Mouse (Mus musculus) adrenal gland, postnatal 4 days (tissue): ENCODE measurements around the gene Nod1. TPM values are rescaled to one million over a fixed set of nuclear protein-coding genes. Genes with fewer than 3 reads are reported as not detected.

Experiments
- DNase-seq, 2 experiments: peaks; one replicate each; pipeline ENCODE4 v3.0.0; 2021 to 2022; ENCODE audit warnings: low spot score in 2 of 2, mixed read lengths in 2 of 2
- total RNA-seq, 2 experiments: library from RNA; stranded (reverse); gene quantifications; 2 replicates each; pipeline ENCODE4 v1.2.3; 2021

Gene Nod1
- total RNA-seq, 2 experiments from 2014 or later, result 9.1 to 9.8 TPM

GRCm38 (mm10) chr6:54891384-54891783 lies 81.0 kb downstream of the Nod1 start:
- DNase-seq, result no peak

GRCm38 (mm10) chr6:54890221-54890620 lies 82.2 kb downstream of the Nod1 start:
- DNase-seq, result no peak

GRCm38 (mm10) chr6:54886195-54886594 lies 86.2 kb downstream of the Nod1 start:
- no peak for DNase-seq

GRCm38 (mm10) chr6:54883424-54883823 lies 89.0 kb downstream of the Nod1 start:
- DNase-seq, result no peak

GRCm38 (mm10) chr6:54880086-54880485 lies 92.3 kb downstream of the Nod1 start:
- DNase-seq, result no peak

GRCm38 (mm10) chr6:54878546-54878945 lies 93.9 kb downstream of the Nod1 start:
- DNase-seq, result no peak

- no peak for DNase-seq
Measured at GRCm38 (mm10) chr6:54877651-54878050, 94.8 kb downstream of the Nod1 start.

- no peak for DNase-seq
Measured at GRCm38 (mm10) chr6:54876782-54877181, 95.6 kb downstream of the Nod1 start.

Other genes starting within 250 kb of the Nod1 start
- gene Znrf2, start 155.7 kb downstream of the Nod1 start, total RNA-seq, result 10 to 100 TPM; 34.0 to 34.4 TPM
- 10 to 100 TPM in 1 of 2 experiments, 1 to 10 TPM in 1; 7.1 to 13.2 TPM for gene Ggct, start 20.3 kb upstream of the Nod1 start, total RNA-seq
- gene Gars, start 65.4 kb upstream of the Nod1 start, total RNA-seq, result 100 to 1,000 TPM; 101 to 109 TPM
- gene Crhr2, start 160.4 kb upstream of the Nod1 start, total RNA-seq, result under 1 TPM in 1 of 2 experiments, not detected in 1; 0.25 TPM
- gene Inmt, start 202.4 kb upstream of the Nod1 start, total RNA-seq, result 1 to 10 TPM in 1 of 2 experiments, under 1 TPM in 1; 0.28 to 2.5 TPM
- gene Mindy4, start 230.8 kb upstream of the Nod1 start, total RNA-seq, result 1 to 10 TPM; 9.7 to 9.9 TPM